Mouse (Mus musculus) thymus, adult 18-20 months (tissue): ENCODE results near the gene Tpx2.
A peak's percentile ranks its signal among the peaks of the same experiment; 100 is the strongest.

Source experiments
- DNase-seq, 2 experiments: peaks; one replicate each; pipeline ENCODE4 v3.0.0; 2022; ENCODE audit warnings: mixed read lengths in 2 of 2

Gene Tpx2

DNA sequence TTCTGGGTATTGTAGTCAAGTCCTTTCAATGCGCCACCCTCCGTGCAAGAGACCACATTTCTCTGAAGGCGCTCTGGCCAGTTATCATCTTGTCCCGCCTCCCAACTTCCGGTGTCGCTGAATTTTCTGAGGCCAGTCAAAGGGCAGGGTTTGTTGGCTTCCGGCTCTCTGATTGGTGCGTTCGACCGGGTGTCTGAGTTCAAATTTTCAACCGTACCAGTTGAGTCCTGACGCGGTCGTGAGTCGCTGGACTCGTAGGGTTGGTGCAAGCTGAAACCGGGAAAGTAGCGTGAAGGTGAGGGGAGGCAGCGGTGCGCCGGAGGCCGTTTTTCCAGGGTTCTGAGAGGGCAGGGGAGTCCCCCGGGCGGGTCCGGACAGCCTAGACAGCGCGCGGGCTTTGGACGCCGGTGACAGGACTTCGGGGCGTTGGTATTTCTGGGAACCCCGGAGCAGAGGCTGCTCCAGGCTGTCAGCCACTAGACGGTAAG, at the start of gene Tpx2:
Tpx2 (plus strand) TSS at position 150 of the 488 bp plus-strand sequence.
- DNase-seq: peak; percentile 93 to 96

DNA sequence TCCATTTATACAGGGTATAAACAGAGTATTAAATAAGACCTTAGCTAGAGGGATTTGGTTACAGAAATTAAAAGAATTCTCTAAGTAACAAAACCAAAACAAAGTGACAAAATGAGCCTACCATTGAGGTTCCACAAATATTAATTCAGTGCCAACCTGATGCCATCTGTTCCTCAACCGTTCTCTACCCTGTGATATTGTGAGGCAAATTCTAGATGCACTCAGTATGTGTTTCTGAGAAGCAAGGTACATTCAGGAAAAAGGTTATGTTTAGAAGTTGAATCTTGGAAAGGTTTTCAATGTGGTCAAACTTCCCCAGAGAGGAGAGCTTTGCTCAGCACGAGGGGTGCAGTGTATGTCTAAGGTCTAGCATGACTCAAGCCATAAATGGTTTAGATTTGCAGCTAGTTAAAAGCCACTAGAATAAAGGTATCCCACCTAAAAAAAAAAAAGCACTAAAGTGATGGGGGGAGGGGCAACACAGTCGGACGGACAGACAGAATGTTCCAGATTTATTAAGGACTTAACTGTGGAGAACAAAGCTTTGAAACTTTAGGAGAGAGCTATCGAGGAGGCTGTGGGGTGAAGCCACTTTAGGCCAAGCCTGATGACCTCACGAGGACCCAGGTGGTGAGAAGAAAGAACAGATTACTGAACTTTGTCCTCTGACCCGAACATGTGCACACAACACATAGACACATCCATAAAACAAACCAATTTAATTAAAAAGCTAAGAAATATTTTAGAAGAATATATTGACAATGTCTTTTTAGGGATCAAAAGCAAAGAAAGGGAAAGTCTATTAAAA, 47.6 kb upstream of the Tpx2 start:
- DNase-seq: no peak

DNA sequence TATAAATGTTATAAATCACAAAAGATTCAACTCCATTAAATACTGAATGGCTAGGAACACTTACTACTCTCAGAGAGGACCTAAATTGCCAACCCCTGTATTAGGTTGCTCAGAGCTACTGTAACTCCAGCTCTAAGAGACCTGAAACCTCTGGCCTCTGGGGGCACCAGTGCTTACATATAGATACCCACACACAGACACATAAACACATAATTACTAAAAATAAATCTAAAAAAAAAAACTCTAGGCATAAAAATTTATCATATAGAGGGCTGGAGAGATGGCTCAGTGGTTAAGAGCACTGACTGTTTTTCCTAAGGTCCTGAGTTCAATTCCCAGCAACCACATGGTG, 47.0 kb upstream of the Tpx2 start:
- DNase-seq: no peak

DNA sequence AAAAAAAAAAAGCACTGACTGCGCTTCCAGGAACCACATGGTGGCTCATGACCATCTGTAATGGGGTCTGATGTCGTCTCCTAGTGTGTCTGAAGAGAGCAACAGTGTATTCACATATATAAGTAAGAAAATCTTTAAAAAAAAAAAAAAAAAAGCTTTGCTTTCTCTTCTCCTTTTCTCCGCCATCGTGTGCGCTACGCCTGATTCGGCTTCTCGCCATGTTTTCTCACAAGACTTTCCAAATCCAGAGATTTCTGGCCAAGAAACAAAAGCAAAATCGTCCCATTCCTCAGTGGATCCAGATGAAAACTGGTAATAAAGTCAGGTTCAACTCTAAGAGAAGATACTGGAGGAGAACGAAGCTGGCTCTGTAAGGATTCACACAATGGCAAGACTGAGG, 45.5 kb upstream of the Tpx2 start:
- DNase-seq: no peak

DNA sequence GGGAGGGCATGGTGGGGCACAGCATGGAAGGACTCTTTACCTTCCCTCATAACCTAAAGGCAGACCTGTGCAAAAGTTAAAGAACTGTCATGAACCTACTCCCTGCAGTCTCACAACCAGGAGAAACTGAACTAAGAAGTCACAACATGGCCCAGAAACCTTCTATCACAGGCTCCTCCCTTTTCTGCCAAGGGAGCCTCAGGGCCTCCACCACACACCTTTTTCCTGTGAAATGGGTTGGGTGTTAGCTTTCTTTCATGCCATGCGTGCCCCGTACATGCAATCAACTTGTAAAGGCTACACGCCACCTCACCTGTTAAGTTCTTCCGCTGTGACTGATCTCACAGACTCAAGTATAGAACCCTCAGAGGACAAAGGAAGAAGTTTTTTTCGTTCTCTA, 44.7 kb upstream of the Tpx2 start:
- no peak for DNase-seq

DNA sequence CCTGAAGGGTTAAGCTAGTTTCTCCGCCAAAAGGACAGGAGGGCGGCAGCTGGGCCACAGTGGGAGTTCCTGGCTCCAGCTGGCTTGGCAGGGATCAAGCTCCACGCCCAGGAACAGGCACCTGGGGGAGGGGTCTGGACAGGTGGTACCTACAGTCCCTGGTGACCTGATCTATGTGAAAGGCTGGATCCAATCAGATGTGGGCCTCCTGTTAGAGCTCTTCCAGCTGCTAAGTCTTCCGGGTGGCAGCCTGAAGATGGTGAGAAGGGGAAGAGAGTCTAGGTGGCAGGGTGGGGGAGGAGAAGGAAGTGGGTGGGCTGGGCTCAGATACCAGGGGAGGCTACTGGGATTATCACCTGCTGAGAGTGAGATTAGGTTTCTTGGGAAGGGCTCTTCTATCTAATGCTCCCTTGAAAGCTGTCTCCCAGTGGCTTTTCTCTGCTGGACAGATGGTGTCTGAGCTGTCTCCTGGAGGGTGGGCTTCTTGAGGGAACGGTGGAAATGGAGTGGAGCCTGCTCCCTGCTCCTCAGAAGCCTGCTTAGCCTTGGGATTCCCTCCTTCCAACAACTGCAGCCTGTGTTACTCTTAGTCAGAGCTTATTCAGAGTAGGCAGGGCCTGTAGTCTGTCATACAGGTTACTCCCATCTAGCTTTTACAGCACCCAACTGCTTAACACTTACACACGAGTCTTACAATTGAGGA, 43.2 kb upstream of the Tpx2 start:
- peak; percentile 37 to 60 for DNase-seq

DNA sequence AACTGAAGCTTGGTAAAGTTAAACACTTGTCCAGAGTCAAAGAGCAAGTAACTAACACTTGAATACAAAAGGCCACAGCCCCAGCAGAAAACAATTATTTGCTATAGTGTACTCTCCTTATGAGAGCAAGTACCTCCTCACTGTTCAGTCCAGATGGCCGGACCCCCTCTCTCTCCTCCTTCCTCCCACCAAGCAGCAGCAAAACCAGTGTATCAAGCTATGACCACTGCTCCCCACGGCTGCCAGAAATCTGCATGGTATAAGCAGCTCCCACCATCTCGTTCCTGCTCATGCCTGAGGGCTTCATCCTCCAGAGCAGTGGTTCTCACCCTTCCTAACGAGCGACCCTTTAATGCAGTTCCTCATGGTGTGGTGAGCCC, 42.7 kb upstream of the Tpx2 start:
- no peak for DNase-seq

DNA sequence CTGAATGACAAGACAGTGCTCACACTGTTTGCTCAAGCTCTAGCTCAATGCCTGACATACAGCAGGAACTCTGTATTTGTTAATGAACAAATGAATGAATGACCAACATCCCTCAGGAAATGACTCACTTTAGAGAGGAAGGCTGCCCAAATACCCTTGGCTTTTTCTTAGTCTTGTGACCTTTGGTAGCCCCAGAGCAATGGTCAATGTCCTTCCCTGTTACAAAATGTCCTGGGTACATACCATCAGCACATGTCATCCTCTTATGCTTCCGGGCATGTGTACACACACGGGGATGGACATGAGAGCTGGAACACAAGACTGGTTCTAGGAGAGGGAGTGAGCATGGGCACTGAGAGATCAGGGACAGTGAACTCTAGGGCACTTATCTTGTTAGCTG, 41.7 kb upstream of the Tpx2 start:
- DNase-seq: no peak

DNA sequence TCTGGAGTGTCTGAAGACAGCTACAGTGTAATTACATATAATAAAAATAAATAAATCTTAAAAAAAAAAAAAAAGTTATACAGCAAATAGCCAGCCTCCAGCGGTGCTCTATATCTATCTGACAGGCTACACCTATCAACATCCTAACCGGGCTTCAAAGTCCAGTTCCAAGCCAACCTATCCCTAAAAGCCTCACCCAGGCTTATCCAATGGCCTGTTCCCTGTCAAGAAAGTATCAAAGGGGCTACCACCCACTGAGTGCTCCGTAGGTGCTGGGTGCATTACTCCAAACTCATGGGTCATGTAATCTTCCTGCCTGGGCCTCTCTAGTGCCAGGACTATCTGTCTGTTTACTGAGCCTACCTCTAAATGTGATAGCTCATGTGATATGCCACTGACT, 39.6 kb upstream of the Tpx2 start:
- no peak for DNase-seq

DNA sequence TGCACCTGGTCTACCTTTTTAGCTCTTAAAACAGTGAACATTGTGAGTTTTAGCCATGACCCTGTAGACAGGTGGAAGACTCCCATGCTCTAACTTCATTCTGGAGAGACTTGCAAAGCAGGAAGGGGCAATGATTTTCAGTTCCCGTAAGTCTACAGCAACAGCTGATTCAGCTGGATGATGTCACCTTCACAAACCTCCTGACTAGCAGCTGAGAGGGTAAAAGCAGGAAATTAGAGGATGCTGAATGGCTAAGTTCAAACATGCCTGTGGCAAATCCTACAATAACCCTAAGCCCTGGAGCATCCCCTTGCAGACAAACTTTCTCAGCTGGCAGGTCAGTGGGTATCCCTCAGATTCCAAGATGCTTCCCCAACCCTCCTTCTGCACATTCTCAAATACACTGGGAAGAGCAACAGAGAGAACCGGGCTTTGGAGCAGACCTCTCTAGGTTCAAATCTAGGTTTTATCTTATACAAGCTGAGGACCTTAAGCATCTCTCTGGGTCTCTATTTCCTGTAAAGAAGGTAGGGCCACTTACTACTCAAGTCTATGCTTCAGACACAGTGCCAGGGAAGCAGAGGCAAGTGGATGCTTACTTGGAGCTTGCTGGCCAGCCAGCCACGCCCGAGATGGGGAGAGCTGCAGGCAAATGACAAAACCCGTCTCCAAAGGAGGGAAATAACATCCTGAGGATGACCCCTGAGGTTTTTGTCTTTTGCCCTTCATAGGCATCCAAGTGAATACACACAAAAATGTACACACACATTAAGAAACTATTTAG, 37.4 kb upstream of the Tpx2 start:
- no peak for DNase-seq

DNA sequence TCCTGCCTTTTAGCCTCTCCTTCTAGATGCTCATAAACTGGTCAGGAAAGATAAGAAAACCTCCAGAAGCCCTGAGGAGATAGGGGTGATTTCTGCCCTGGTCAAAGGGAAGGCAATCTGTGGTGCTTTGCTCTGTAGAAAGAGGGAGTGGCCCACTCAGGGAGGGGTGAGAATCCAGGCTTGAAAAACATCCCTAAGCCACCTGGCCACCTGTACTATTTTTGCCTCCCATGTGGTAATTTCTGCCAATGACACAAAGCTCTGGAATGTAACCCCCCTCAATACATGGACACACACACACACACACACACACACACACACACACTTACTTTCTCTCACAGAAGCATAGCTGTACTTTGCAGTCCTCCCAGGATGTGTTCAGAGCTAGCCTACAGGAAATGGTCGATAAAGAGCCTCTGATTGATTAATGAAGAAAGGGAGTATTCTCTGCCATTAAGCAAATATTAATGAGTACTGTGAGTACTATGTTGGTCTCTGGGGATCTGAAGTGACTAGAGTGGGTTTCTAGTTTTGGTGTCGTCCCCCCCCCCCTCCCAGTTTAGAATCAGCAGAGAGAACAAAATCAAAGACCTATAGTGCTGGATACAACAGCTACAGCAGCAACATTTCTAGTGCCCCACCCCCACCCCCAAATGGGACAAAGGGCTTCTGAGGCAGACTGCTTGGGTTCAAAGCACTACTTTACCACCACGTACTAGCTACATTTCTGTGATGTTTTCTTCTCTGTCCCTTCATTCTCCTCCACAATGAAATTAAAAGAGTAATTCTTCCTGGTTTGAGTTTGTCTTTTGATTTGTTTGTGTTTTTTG, 36.2 kb upstream of the Tpx2 start:
- DNase-seq: no peak

DNA sequence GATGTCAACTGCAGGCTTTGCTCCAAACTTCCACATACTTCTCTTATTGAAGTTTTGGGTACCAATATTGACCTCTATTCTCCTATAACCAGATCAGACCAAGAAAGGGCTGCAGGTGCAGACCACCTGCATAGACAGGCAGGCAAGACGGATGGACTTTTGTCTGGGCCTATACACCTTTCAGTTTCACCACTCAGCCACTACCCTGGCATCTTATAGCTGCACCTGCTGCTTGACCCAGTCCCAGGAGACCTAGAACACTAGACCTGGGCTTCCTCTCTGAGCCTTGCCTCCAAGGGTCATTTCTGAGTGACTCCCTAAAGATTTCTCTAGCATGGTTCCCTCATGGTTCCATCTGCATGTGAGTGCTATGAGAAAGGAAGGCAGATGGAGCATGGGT, 34.5 kb upstream of the Tpx2 start:
- DNase-seq: peak in 1 of 2 experiments; percentile 11

DNA sequence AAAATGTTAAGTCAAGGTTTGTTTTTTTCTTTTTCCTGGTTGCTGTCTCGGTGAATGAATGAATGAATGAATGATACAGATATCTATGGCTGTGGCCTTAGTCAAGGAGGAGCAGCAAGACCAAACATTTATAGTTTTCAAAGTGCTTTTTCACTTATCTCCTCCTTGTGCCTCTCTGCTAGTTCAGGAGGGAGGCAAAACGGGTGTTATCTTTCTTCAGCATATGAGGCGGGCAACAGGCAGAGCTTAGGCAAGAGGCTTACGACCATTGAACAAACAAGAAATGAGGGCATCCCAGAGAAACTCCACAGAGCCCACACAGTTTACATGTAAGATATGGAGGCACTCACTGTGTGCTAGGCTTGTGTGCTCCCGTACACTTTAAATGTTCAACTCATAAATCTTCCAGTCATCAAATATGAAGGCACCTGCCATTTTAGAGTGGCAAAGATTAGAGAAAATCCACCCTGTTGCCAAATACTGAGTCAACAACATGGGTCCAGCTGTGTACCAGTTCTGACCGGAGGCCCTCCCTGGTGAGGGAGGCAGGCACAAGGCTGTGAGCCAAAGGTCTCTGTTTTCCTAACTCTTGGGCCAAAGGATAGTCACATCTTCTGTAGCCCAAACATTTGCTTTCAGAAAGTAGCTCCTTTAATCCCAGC, 33.4 kb upstream of the Tpx2 start:
- peak in 1 of 2 experiments; percentile 3 for DNase-seq

DNA sequence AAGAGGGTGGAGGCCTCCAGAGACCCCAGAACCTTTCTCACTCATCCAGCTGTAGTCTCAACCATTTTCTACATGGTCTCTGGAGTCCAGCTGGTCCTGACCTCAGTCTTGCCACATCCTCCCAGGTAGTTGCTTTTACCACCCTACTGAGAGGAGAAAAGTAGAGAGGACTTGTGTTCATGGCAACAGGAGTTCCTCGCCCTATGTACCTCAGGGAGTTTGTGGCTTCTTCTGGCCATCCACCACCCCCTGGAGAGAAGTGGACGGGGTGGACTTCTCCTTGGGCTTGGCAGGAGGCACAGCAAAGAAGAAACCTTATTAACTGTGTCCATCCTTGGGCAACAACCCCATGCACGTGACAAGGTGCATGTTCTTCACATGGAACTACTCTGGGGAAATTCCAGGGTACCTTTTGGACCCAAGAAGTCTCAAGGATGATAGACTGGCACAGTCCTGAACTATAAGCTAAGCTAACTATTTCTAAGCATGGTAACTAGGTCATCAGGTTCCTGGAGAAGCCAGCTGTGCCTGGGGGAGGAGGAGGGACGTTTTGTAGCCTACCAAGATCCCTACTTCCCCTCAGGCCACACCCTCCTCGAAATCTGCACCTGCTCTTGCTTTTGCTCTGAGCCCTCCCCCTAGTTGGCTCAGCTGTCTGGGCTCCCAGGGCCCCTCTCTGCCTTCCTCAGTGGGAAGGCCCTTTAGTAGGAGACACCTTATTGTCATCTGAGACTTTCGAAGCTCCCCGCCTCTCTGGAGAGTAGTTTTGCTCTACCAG, 31.7 kb upstream of the Tpx2 start:
- DNase-seq: peak; percentile 85 to 93

DNA sequence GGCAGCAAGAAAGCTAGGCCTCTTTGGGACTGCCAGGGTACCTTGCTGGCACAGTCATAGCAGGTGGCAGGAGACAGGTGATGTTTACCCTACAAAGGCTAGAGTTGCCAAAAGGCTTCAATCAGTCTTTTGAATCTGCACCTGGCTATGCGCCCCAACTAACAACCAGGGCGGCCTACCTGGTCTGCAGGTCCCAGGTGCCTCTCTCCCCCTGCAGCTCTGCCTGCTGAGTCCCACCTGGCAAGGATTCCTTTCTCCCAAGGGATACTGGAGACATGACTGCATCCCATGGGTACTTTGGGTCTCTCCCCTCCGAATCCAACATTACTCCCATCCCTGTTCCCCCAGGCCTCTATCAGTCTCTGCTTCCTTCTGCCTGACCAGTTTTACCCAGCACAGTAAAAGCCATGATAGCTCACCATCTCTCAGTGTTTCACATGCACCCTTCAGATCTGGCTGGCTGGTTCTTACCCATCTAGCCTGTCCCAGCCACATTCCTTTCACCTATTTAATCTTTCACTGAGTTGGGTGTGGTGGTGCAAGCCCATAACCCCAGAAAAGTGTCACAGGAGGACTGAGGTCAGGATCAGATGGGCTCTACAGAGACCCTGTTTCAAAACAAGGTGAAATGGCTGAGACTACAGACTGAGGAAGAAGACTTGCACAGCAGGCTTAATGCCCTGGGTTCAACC, 31.0 kb upstream of the Tpx2 start:
- DNase-seq: no peak

DNA sequence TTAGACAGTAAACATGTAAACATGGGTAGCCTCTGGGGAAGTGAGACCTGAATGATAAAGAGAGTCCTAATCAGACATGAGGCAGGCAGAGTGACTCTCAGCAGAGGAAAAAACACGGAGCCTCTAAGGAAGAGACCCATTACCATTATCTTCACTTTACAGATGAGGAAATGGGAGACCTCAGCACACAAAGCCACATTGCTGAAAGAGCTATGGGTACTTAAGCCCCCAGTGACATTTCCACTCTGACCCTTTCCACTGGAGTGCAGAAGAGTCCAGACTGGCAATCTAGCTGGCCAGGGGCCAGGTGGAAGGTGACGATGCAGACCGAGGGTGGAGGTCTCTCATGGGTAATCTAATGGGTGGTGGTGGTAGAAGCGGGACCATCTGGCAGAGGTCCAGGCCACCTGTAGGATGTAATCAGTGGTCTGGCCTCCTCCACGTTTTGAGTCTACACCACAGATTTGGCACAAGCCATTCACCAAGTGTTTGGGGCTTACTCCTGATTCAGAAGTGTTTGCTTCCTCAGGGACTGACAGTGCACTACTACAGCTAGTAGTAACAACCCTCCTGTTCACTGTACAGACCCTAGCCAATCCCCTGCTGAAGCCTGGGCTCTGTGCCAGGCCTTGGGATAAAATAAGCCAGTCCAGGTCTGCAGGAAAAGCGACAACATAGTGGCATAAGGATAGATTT, 30.0 kb upstream of the Tpx2 start:
- DNase-seq: peak in 1 of 2 experiments; percentile 22

DNA sequence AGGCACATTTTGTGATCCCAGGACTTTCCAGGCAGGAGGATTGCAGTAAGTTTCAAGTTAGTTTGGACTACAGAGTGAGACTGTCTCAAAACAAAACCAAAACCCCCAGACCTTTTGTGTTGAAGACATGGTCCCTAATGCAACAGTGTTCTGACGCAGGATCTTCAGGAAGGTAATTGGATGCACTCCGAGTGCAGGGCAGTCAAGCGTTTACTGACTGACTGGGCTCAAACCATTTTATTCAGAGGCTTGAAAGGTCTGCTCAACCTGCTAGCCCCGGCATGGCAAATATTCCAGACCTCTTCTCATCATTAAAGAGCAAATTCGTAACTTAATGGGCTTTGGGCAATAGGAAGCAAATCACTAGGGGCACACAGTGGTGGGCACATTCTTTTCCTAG, 29.1 kb upstream of the Tpx2 start:
- no peak for DNase-seq

DNA sequence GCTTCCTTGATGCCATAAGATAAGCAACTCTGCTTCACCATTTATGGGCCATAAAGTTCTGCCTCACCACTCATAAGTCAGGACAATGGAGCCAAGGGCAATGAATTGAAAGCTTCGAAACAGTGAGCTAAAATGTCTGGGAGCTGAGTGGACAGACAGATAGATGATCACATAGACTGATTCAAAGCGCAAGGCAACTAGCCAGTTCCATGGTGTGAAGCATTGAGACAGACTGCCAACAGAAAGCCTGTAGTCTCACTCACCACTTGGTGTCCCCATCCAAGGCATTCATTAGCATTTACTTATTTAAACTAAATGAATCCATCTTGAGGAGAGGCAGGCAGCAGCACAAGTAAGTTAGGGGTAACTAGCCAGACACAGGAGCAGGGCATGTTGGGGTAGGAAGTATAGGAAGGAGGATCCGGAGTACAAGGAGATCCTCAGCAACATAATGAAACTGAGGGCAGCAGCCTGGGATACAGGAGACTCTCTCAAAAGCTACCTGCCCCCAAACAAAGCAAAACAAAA, 28.6 kb upstream of the Tpx2 start:
- no peak for DNase-seq

DNA sequence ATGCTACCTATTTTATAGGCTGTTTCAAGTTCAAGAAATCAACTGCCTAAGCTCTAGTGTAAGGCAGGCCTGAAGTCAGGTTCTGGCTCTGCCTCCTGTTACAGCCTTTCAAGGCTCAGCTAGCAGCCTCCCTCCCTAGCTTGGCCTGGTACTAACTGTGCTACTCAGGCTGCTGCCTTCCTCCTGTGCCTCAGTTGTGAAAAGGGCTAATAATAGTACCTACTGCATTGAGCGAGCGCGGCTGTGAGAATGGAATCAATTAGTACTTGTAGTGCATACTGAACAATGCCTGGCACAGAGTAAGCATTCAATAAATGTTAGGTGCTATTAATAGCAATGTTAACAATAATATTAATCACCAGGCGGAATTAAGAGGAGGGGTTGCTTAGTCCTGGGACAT, 27.8 kb upstream of the Tpx2 start:
- DNase-seq: no peak

DNA sequence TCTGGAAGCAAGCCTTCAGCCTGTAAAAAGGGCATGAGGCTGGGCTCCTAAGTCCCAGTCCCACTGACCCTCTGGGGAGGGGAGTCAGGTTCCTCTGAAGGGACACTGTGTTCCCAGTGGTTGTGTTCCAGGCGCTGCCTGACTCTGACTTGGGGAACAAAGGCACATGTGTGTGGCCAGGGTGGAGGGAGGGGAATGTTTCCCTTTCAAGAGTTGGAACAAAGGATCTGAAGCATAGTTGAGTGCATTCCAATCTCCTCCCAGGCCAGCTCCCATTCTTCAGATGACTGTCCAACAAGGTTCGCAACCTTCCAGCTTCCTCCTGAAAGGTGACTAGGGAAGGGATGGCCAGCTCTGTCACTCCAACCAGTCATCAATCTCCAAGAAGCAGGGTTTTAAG, 27.4 kb upstream of the Tpx2 start:
- DNase-seq: no peak
